Comparison of ENCODE assay signal across 11 mouse cellular contexts in the genomic region with DNA sequence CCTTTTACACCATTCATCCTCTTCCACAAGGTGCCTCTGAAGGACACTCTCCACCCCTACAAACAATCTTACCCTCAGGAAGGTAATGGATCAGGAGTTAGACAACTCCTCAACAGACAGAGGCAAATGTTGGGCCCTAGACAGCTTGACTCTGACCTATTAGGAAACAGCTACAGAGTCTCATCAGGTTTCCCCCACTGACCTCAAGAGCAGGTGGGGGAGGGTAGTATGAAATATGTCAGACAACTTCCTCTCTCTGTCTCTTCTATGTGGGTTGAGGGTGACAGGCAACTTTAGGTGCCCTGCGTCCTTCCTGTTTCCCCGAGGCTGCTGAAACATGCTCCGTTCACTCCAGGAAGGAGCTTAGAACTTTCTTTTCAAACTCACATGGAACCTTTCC.
DNase-seq lines count a peak whose midpoint lies in the region; ATAC-seq and TF ChIP-seq lines count a peak whose summit lies in the region.
"Had no signal": no experiment of that assay in that cellular context is flagged by ENCODE, and none has a peak within 500 bp of the region (broad histone marks: within the 10 kb centered on the region; RNA-seq: fewer than 3 reads in every experiment).

No protein-coding gene starts in this region.

- peak overlapping the region; percentile 12; the same call in 1 of the 2 replicates for H3K27ac ChIP-seq in intestine, embryonic 14.5 days (ENCODE audit: low read depth)
- H3K27ac ChIP-seq in intestine, embryonic 15.5 days = no peak overlapping the region
- H3K27ac ChIP-seq in bone marrow, adult 2 months (ENCODE audit: control insufficient read depth, insufficient read depth, low read depth, low read length, poor library complexity) = peak overlapping the region; percentile 84
- no peak overlapping the region for H3K27ac ChIP-seq in forebrain, embryonic 11.5 days (ENCODE audit: low read depth, low read length)
- H3K27ac ChIP-seq: hindbrain, embryonic 12.5 days had no signal

- H3K36me3 ChIP-seq in intestine, embryonic 14.5 days (ENCODE audit: control insufficient read depth, insufficient read depth, low read length) = no peaks in the 10 kb centered on the region
- H3K36me3 ChIP-seq in intestine, embryonic 15.5 days = no peaks in the 10 kb centered on the region
- H3K36me3 ChIP-seq in forebrain, embryonic 11.5 days (ENCODE audit: control insufficient read depth, insufficient read depth, low read length) = no peaks in the 10 kb centered on the region
- H3K36me3 ChIP-seq: hindbrain, embryonic 12.5 days had no signal

- no peak for TF ChIP-seq POLR2A in bone marrow, adult 2 months (IDR thresholded peaks at IDR 0.05; ENCODE audit: borderline replicate concordance, control insufficient read depth, low read depth, low read length)

- H3K4me1 ChIP-seq in intestine, embryonic 14.5 days (replicated peaks; ENCODE audit: control insufficient read depth, insufficient read depth, low read length) = 0 out of 2 replicates have a peak, but pooled peaks cover 7% of the 10 kb centered on the region
- 0 out of 2 replicates have a peak, but pooled peaks cover 6% of the 10 kb centered on the region for H3K4me1 ChIP-seq in intestine, embryonic 15.5 days (replicated peaks)
- H3K4me1 ChIP-seq in bone marrow, adult 2 months (ENCODE audit: control insufficient read depth, insufficient read depth, low read length) = peaks cover 6% of the 10 kb centered on the region
- no peaks in the 10 kb centered on the region for H3K4me1 ChIP-seq in forebrain, embryonic 11.5 days (replicated peaks; ENCODE audit: control insufficient read depth, insufficient read depth, low read length)
- H3K4me1 ChIP-seq: hindbrain, embryonic 12.5 days had no signal

- intact Hi-C loops in left cerebral cortex, postnatal 4 days (cut with DNase I) = no loop called here

- no peak overlapping the region for H3K4me3 ChIP-seq in intestine, embryonic 14.5 days (ENCODE audit: low read depth, low read length)
- no peak overlapping the region for H3K4me3 ChIP-seq in intestine, embryonic 15.5 days (replicated peaks)
- peak overlapping the region; percentile 20 for H3K4me3 ChIP-seq in bone marrow, adult 2 months (replicated peaks; ENCODE audit: control insufficient read depth, low read depth, low read length)
- H3K4me3 ChIP-seq in forebrain, embryonic 11.5 days (ENCODE audit: low read depth, low read length) = no peak overlapping the region
- H3K4me3 ChIP-seq: hindbrain, embryonic 12.5 days had no signal

- TF ChIP-seq CTCF in bone marrow, adult 2 months (IDR thresholded peaks at IDR 0.05; ENCODE audit: control insufficient read depth, insufficient read depth, low read length) = no peak

- ATAC-seq in intestine, embryonic 14.5 days (replicated peaks; ENCODE audit: low FRiP score, low TSS enrichment, low read depth) = no peak
- no peak for ATAC-seq in intestine, embryonic 15.5 days
- peak; percentile 97 for ATAC-seq in megakaryocyte, adult 5-6 weeks (ENCODE audit: poor library complexity, severe bottlenecking)
- ATAC-seq in forebrain, embryonic 11.5 days (replicated peaks; ENCODE audit: low FRiP score) = no peak

- DNase-seq in intestine, embryonic 14.5 days (ENCODE audit: low spot score) = no peak
- DNase-seq in thymus, postnatal 0 days (ENCODE audit: low spot score) = peak; percentile 85
- DNase-seq in forebrain, embryonic 11.5 days (ENCODE audit: low spot score) = no peak
- no peak for DNase-seq in layer of hippocampus, adult 18-20 months (ENCODE audit: low spot score in 2 of 2)
- no peak for DNase-seq in left cerebral cortex, postnatal 4 days
- DNase-seq: layer of hippocampus, postnatal 36 days; right cerebral cortex, postnatal 14 days had no signal

- no peak overlapping the region for H3K4me2 ChIP-seq in intestine, embryonic 14.5 days (ENCODE audit: low read length)
- H3K4me2 ChIP-seq in intestine, embryonic 15.5 days (replicated peaks) = no peak overlapping the region
- no peak overlapping the region for H3K4me2 ChIP-seq in forebrain, embryonic 11.5 days (ENCODE audit: low read depth, low read length, severe bottlenecking)
- H3K4me2 ChIP-seq: hindbrain, embryonic 12.5 days had no signal

- WGBS in intestine, embryonic 14.5 days = 78% methylated on average over 3 of the region's 3 CpGs
- WGBS in intestine, embryonic 15.5 days = 75% methylated on average over 3 of the region's 3 CpGs
- 3% methylated on average over 3 of the region's 3 CpGs for WGBS in bone marrow, adult 2 months
- WGBS in forebrain, embryonic 11.5 days = 81% methylated on average over 3 of the region's 3 CpGs

- no peaks in the 10 kb centered on the region for H3K9me3 ChIP-seq in intestine, embryonic 14.5 days (ENCODE audit: control insufficient read depth, low read length)
- H3K9me3 ChIP-seq in intestine, embryonic 15.5 days = no peaks in the 10 kb centered on the region
- no peaks in the 10 kb centered on the region for H3K9me3 ChIP-seq in forebrain, embryonic 11.5 days (ENCODE audit: control insufficient read depth, low read length)
- H3K9me3 ChIP-seq: hindbrain, embryonic 12.5 days had no signal

- H3K9ac ChIP-seq in intestine, embryonic 14.5 days (ENCODE audit: low read length) = no peak overlapping the region
- no peak overlapping the region for H3K9ac ChIP-seq in intestine, embryonic 15.5 days
- H3K9ac ChIP-seq in forebrain, embryonic 11.5 days (ENCODE audit: low read length) = no peak overlapping the region
- H3K9ac ChIP-seq: hindbrain, embryonic 12.5 days had no signal

- H3K27me3 ChIP-seq in intestine, embryonic 14.5 days (replicated peaks; ENCODE audit: control insufficient read depth, insufficient read depth, low read length) = no peaks in the 10 kb centered on the region
- no peaks in the 10 kb centered on the region for H3K27me3 ChIP-seq in intestine, embryonic 15.5 days (replicated peaks)
- H3K27me3 ChIP-seq in forebrain, embryonic 11.5 days (ENCODE audit: control insufficient read depth, insufficient read depth, low read length) = no peaks in the 10 kb centered on the region
- H3K27me3 ChIP-seq: hindbrain, embryonic 12.5 days had no signal

Comparison
In these comparisons a context has a peak if more than half of its experiments do, and no peak if none do; other contexts are left out.
1. H3K27ac ChIP-seq: peak in intestine, embryonic 14.5 days (single experiment) and bone marrow, adult 2 months (single experiment); none in intestine, embryonic 15.5 days (single experiment) and forebrain, embryonic 11.5 days (single experiment).